Mouse (Mus musculus) kidney, embryonic 14.5 days (tissue): ENCODE measurements around the gene Tle3. TPM values are rescaled to one million over a fixed set of nuclear protein-coding genes. Genes with fewer than 3 reads are reported as not detected.

Experiments used
- ATAC-seq: fragments of 200-750 bp; cut with Nextera tagmentation; 2 replicates; pipeline ENCODE4 v1.8.0; 2017; ENCODE audit warnings: moderate number of reproducible peaks, mild to moderate bottlenecking, moderate TSS enrichment, moderate library complexity; ENCODE audit not compliant: low FRiP score, low TSS enrichment
- H3K27ac ChIP-seq: fragments of 300-500 bp; sonication (generic); 2 replicates; pipeline ENCODE4 v1.5.1; 2014; ENCODE audit warnings: low read depth, mild to moderate bottlenecking, low read length, moderate library complexity, mixed read lengths
- H3K27me3 ChIP-seq: fragments of 300-500 bp; sonication (generic); 2 replicates; pipeline ENCODE4 v1.6.1; 2014; ENCODE audit warnings: mild to moderate bottlenecking, low read length; ENCODE audit not compliant: control insufficient read depth, insufficient read depth
- H3K36me3 ChIP-seq: fragments of 300-500 bp; sonication (generic); 2 replicates; pipeline ENCODE4 v1.6.1; 2014; ENCODE audit warnings: low read length, mixed read lengths; ENCODE audit not compliant: control insufficient read depth, insufficient read depth
- H3K4me1 ChIP-seq: fragments of 300-500 bp; sonication (generic); 2 replicates; pipeline ENCODE4 v1.6.1; 2014; ENCODE audit warnings: low read length, mixed read lengths; ENCODE audit not compliant: control insufficient read depth, insufficient read depth
- H3K4me2 ChIP-seq: fragments of 300-500 bp; sonication (generic); replicated peaks from 2 replicates; pipeline ENCODE4 v1.6.1; 2014; ENCODE audit warnings: low read depth, mild to moderate bottlenecking, low read length
- H3K4me3 ChIP-seq: fragments of 300-500 bp; sonication (generic); 2 replicates; pipeline ENCODE4 v1.5.1; 2014; ENCODE audit warnings: mild to moderate bottlenecking, low read length
- H3K9ac ChIP-seq: fragments of 300-500 bp; sonication (generic); 2 replicates; pipeline ENCODE4 v1.6.1; 2014; ENCODE audit warnings: low read depth, mild to moderate bottlenecking, low read length, moderate library complexity
- H3K9me3 ChIP-seq: fragments of 300-500 bp; sonication (generic); 2 replicates; pipeline ENCODE4 v1.6.1; 2016; ENCODE audit warnings: low read length; ENCODE audit not compliant: control insufficient read depth
- WGBS: fragments of 180-500 bp; shearing (Covaris S2); extraction: QIAGEN DNeasy Blood & Tissue Kit; methylation state at CpG from one replicate; pipeline ENCODE4 v1.1.7; 2014; 5-methylcytosine and 5-hydroxymethylcytosine counted together
- polyA plus RNA-seq: library from polyadenylated mRNA; unstranded; fragments of >200 nt; fragmentation: Nextera tagmentation; extraction: Ambion mirVana; gene quantifications from 2 replicates; pipeline ENCODE4 v1.2.1, GENCODE M21; 2014

Tle3 gene
- polyA plus RNA-seq, 1 experiment from 2014 or later: 33.7 TPM

GRCm38 (mm10) chr9:61378516-61378915 is 6.3 kb downstream of the Tle3 start:
- Histone ChIP-seq H3K4me2 (no peak overlapping the region), H3K36me3 (peaks cover 49% of the 10 kb centered on the region; the same call in 1 of the 2 replicates), H3K9ac (no peak overlapping the region), H3K4me1 (peaks cover 71% of the 10 kb centered on the region), H3K4me3 (no peak overlapping the region), H3K27me3 (no peaks in the 10 kb centered on the region), H3K9me3 (no peaks in the 10 kb centered on the region), H3K27ac (no peak overlapping the region)
- ATAC-seq: no peak
- WGBS: 23% methylated on average over 8 of the region's 8 CpGs

GRCm38 (mm10) chr9:61379016-61379634 is 7.0 kb downstream of the Tle3 start:
- Histone ChIP-seq H3K27ac (no peak overlapping the region), H3K9me3 (no peaks in the 10 kb centered on the region), H3K4me3 (no peak overlapping the region), H3K4me2 (no peak overlapping the region), H3K27me3 (no peaks in the 10 kb centered on the region), H3K9ac (no peak overlapping the region), H3K36me3 (peaks cover 53% of the 10 kb centered on the region; the same call in 1 of the 2 replicates), H3K4me1 (peaks cover 76% of the 10 kb centered on the region)
- 60% methylated on average over 11 of the region's 11 CpGs for WGBS
- ATAC-seq: no peak

GRCm38 (mm10) chr9:61380258-61381062 is 8.3 kb downstream of the Tle3 start:
- ATAC-seq: peak; percentile 48
- peaks cover 82% of the 10 kb centered on the region for H3K4me1 ChIP-seq
- H3K27ac ChIP-seq: no peak overlapping the region
- no peaks in the 10 kb centered on the region for H3K9me3 ChIP-seq
- H3K27me3 ChIP-seq: no peaks in the 10 kb centered on the region
- 14% methylated on average over 18 of the region's 18 CpGs for WGBS
- peaks cover 57% of the 10 kb centered on the region for H3K36me3 ChIP-seq
- no peak overlapping the region for H3K4me3 ChIP-seq
- H3K4me2 ChIP-seq: peak overlapping the region; percentile 22; the same call in 1 of the 2 replicates
- H3K9ac ChIP-seq: no peak overlapping the region

- Histone ChIP-seq H3K36me3 (peaks cover 51% of the 10 kb centered on the region), H3K9me3 (no peaks in the 10 kb centered on the region), H3K27me3 (no peaks in the 10 kb centered on the region), H3K4me1 (peaks cover 82% of the 10 kb centered on the region), H3K27ac (no peak overlapping the region), H3K4me3 (no peak overlapping the region), H3K9ac (no peak overlapping the region), H3K4me2 (no peak overlapping the region)
- WGBS: 71% methylated on average over 2 of the region's 2 CpGs
- ATAC-seq: no peak
These were observed 8.9 kb downstream of the Tle3 start for GRCm38 (mm10) chr9:61381063-61381408.

GRCm38 (mm10) chr9:61381445-61381844 is 9.3 kb downstream of the Tle3 start:
- ATAC-seq: no peak
- 93% methylated on average over 3 of the region's 3 CpGs for WGBS
- H3K4me1 ChIP-seq: peaks cover 78% of the 10 kb centered on the region

GRCm38 (mm10) chr9:61382595-61383186 is 10.5 kb downstream of the Tle3 start:
- Histone ChIP-seq H3K4me2 (no peak overlapping the region), H3K4me3 (no peak overlapping the region), H3K9ac (no peak overlapping the region), H3K9me3 (no peaks in the 10 kb centered on the region), H3K36me3 (peaks cover 63% of the 10 kb centered on the region), H3K4me1 (peaks cover 71% of the 10 kb centered on the region), H3K27ac (no peak overlapping the region), H3K27me3 (no peaks in the 10 kb centered on the region)
- WGBS: 59% methylated on average over 8 of the region's 8 CpGs
- no peak for ATAC-seq

More at GRCm38 (mm10) chr9:61381445-61381844, 9.3 kb downstream of the Tle3 start:
- H3K27me3 ChIP-seq: no peaks in the 10 kb centered on the region
- no peak overlapping the region for H3K4me2 ChIP-seq
- H3K9me3 ChIP-seq: no peaks in the 10 kb centered on the region
- peaks cover 53% of the 10 kb centered on the region for H3K36me3 ChIP-seq
- H3K4me3 ChIP-seq: no peak overlapping the region
- no peak overlapping the region for H3K27ac ChIP-seq
- H3K9ac ChIP-seq: no peak overlapping the region

- no peak overlapping the region for H3K27ac ChIP-seq
- no peaks in the 10 kb centered on the region for H3K27me3 ChIP-seq
- H3K9ac ChIP-seq: no peak overlapping the region
- no peaks in the 10 kb centered on the region for H3K9me3 ChIP-seq
- 53% methylated on average over 6 of the region's 6 CpGs for WGBS
- H3K4me2 ChIP-seq: no peak overlapping the region
- no peak overlapping the region for H3K4me3 ChIP-seq
- ATAC-seq: no peak
- peaks cover 70% of the 10 kb centered on the region for H3K4me1 ChIP-seq
- peaks cover 59% of the 10 kb centered on the region for H3K36me3 ChIP-seq
These were observed 11.9 kb downstream of the Tle3 start for GRCm38 (mm10) chr9:61384101-61384500.

GRCm38 (mm10) chr9:61384646-61385443 is 12.7 kb downstream of the Tle3 start:
- no peak overlapping the region for H3K9ac ChIP-seq
- H3K36me3 ChIP-seq: peaks cover 53% of the 10 kb centered on the region
- H3K27me3 ChIP-seq: no peaks in the 10 kb centered on the region
- no peaks in the 10 kb centered on the region for H3K9me3 ChIP-seq
- H3K4me1 ChIP-seq: peaks cover 64% of the 10 kb centered on the region
- H3K27ac ChIP-seq: no peak overlapping the region
- no peak overlapping the region for H3K4me3 ChIP-seq
- 21% methylated on average over 16 of the region's 16 CpGs for WGBS
- ATAC-seq: no peak
- no peak overlapping the region for H3K4me2 ChIP-seq
